Mouse (Mus musculus): ENCODE results near the gene Patz1.

The Patz1 gene

DNA sequence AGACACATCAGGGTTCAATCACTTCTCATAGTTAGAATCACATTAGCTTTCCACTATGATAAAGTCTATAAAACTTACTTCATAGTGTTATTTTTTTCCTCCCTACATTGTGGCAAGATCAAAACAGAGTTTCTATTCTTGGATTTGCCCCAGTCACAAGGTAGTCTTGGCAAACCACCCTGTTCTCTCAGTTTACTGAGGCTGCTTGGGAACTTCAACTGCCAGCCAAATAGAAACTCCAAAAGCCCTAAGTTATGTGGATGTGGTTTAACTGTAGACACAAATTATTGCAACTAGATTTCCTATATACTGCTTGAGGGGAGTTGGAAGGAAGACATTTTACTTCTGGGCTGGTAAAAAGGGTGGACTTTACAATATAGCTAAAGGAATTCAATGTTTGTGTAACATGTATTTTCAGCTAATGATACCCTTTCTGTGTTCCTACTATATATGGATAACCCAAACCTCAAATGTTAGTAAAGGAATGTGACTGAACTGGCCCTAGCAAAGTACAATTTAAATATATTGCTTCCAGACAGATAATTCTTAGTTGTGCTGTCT, 41.3 kb downstream of the Patz1 start, which contains the start of gene Pik3ip1:
Pik3ip1 (plus strand) TSS at position 511 of the 561 bp plus-strand sequence.
- in situ Hi-C loops (cut with MseI, MboI), result no loop called here

DNA sequence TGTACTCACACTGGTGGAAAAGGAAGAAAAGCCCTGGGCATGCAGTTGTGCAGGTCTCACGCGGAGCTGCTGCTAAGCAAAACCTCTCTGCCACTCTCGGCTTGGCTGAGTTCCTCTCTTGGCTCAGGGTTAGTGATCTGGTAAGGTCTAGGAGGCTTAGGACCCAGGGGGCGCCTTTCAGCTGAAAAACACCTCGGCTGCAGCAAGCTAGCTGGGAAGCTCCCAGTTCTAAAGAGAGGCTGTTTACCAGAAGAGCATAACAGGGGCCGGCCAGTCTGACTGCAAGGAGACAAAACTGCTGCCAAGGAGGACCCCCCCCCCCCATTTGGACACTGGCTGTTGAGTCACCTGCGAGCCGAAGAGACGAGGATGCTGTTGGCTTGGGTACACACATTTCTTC, 41.9 kb downstream of the Patz1 start:
- in situ Hi-C loops (cut with MseI, MboI), result no loop called here

GRCm38 (mm10) chr11:3330991-3331750, 42.5 kb downstream of the Patz1 start:
- in situ Hi-C loops (cut with MseI, MboI), result no loop called here

GRCm38 (mm10) chr11:3331756-3332642, 43.3 kb downstream of the Patz1 start:
- in situ Hi-C loops (cut with MseI, MboI), result no loop called here

DNA sequence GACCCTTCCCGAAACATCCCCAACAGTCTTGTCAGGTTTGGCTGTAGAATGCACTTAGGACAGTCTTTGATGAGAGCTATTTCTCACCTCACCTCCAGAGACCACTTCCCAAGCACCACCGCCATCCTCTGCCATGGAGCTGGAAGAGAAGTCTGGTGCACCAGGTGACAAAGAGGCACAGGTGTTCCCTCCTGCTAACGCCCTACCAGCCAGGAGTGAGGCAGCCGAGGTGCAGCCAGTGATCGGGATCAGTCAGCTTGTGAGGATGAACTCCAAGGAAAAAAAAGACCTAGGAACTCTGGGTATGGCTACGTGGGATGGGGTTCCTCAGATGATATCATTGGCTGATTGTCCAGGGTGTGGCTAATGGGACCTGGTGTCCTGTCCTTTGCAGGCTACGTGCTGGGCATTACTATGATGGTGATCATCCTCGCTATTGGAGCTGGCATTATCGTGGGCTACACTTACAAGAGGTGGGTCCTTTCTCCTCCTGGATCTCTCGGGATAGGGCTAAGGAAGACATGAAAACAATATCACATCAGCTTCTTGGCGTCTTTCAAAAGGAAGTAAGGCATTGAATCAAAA, 44.5 kb downstream of the Patz1 start:
- in situ Hi-C loops (cut with MseI, MboI), result no loop called here

DNA sequence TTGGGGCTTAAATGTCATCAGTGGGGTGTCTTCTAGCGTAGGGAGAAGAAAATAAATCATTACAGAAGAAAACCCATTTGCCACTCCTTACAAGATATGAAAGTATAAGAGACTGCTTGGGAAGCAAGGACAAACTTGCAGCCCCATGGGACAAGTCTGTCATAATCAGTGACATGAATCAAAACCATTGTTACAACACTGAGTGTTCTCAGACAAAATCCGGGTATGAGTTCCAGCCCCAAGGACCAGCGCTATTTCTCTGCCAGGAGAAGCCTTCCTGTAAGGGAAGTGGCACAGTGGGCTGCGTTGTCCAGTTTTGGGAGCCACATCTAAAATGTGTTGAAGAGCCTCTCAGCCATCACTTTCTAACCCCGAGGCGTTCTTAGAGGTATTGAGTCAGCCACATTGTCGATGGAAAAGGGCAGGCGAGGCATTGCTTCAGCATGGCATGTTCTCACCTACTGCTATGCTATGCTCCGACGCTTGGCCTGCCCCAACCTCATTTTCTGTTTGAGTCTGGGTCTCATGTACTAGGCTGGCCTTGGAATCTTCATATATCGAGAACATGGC, 45.6 kb downstream of the Patz1 start:
- in situ Hi-C loops (cut with MseI, MboI), result no loop called here

DNA sequence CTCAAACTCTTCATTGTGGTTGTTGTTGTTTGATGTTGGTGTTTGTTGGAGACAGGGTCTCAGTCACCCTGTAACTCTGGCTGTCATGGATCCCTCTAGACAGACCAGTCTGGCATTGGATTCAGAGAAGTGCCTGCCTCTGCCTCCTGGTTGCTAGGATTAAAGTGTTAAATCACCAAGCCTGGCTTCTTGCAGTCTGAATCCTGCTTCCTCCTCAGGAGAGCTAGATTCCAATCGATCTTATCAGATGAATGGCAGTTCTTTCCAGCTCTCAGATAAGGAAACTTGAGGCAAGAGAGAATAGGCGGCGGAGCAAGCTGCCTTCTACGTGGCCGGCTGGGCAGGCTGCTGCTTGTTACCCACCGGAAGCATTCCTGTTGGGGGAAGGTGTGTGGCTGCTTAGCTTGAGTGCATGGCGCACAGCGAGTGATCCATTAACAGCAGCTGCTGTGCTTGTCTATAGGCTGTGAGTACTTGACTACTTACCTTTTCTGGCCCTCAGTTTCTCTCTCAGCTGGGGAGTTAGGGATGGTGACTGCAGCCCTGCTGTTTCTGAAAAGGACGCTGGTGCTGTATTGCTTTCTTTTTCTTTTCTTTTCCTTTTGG, 46.1 kb downstream of the Patz1 start:
- in situ Hi-C loops (cut with MseI, MboI), result no loop called here

DNA sequence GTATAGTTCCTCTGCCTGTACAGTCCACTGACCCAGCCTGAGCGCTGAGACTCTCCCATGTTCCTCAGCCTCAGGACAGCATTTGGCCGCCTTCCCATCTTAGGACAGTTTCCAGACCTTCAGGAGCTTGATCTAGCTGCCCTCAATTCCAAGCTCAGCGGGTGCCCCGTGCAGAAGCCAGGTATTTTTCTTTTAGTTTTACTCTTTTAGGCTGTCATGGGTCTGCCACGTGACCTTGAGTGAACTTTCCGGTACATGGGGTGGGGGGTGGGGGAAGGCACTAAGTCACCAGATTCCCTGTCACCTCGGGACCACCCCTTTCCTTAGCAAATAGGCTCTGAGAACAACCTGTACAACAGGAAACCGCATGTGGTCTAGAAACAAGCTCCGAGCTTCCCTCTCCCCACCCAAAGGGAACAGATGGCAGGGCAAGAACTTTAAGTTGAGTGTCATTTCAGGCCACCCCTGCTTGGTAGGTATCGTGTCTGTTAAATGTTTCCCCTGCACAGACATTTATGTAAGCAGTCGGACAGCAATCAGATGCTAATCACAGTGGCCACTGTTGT, 47.1 kb downstream of the Patz1 start:
- in situ Hi-C loops (cut with MseI, MboI), result no loop called here

GRCm38 (mm10) chr11:3336602-3337001, 47.9 kb downstream of the Patz1 start:
- in situ Hi-C loops (cut with MseI, MboI), result no loop called here

DNA sequence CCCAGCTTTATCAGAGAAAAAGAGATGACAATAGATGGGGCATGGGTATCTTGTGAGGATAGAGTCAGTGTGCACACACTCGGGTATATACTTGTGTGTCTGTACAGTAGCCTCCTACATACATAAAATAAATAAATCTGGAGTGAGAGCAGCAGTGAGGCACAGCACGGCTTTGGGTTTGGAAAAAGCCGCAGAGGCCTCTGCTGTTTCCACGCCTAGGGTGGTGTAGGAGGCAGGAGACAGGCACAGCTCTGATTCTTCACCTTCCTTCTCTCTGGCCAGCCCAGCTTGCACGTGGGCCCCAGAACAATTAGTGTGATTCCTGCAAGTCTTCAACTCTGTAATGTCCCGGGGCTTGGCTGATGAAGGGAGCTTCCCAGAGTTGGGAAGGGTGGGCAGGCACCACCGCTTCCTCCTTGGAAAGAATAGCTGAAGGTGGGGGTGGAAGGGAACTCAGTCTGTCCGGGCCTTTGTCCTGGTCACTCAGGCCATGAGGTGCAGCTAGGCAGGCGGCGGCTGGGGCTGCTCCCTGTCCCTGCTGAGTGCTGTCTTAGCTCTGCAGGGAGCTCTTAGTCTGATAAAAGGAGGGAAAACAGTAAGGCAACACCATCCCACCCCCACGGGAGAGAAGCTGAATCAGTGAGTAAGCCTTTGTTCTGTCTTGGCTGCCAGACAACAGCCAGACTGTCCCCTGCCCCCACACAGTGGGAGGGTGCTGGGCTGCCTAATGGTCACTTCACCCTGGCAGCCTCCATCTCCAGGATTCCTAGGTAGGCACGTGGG, 48.7 kb downstream of the Patz1 start:
- in situ Hi-C loops (cut with MseI, MboI), result no loop called here

DNA sequence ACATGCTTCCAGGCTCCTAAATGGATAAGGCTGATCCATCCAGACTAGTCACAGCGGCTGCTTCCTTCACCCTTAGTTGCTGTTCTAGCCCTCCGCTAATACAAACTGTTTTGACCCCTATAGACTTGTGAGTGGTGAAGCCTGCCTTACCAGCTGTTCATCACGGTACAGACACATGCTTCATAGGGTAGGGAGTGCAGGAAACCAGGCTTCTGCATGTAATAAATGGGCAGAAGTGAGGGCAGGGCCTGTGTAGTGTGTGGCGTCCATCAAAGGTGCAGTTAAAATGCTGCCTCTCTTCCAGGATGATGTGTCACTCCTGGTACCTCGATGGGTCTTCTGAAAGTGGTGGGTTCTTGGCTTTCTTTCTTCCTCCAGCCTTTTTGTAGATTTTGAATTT, 49.3 kb downstream of the Patz1 start:
- in situ Hi-C loops (cut with MseI, MboI), result no loop called here

DNA sequence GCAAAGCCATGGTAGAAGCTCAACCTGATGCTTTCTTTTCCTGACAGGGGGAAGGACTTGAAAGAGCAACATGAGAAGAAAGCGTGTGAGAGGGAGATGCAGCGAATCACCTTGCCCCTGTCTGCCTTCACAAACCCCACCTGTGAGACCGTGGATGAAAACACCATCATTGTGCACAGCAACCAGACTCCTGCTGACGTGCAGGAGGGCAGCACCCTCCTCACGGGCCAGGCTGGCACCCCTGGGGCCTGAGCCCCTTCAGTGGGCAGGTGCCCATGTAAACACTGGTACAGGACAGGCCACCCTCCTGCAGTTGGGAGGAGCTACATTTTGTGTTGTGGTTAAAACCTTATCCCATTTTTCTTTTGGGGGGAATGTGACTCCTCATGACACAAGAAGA, 52.8 kb downstream of the Patz1 start:
- in situ Hi-C loops (cut with MseI, MboI), result no loop called here

DNA sequence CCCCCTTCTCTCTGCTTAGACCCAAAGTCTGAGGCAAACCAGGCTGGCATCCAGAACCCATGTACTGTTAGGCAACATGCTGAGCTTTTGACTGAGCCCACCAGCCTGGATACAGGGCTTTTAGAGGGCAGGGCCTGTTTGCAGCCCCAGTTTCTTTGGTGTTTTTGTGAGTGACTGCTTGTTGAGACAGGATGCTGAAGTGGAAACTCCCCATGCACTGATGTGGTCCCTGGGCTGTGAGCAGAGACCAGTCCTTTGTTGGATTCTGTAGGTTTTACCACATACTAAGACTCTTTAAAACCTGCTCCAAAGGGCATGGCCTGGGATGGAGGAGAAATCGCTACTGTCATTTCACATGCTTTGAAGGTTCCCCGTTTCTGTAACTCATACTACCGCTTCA, 56.2 kb downstream of the Patz1 start:
- in situ Hi-C loops (cut with MseI, MboI), result no loop called here

DNA sequence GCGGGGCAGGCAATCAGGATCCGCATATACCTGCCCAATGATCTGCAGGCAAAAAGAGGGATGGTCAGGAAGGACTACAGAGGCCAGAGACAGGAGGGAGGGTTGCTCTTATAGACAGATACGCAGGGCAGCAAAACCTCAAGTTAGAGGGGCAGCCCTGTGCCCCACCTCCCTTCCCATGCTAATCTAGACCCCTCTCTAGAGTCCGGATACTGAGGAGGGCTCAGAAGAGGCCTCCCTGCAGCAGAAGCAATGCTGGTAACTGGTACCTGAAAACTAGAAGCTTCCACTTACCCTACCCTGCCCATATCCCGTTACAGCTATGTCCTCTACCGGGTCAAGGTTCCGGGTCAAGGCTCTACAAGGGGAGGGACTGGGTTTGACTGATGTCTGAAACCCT, 57.7 kb downstream of the Patz1 start:
- in situ Hi-C loops (cut with MseI, MboI), result no loop called here

DNA sequence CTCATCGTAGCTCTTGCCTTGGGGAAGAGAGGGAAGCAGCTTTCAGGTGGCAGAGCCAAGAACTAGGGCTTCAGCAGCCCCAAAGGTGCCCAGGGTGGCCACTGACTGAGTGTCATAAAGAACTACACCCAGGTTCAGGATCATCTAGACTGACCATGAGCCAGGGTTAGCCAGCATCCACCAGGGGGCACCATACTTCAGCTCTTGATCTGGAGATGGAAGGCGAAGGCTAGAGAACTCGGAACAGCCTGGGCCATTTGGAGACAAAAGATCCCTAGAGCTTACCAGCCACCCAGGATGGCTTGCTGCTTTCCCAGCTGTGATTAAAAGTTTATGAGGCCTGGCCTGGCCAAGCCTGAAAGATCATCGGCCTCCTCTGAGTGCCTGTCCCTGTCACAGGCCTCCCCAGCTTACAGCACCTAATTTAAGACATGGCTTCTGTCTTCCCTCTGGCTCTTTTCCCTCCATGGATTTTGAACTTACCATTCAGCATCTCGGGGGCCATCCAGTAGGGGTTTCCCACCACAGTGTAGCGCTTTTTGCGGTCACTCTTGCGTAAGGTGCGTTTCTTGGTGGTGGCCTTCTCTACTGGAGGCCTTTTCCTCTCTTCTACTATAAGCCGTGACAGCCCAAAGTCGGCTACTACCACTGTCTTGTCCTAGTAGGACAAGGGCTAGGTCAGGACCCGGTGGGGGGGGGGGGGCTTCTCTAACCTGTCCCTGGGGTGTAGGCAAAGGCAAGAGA, 58.6 kb downstream of the Patz1 start:
- in situ Hi-C loops (cut with MseI, MboI), result no loop called here

GRCm38 (mm10) chr11:3347835-3348195, 59.1 kb downstream of the Patz1 start:
- in situ Hi-C loops (cut with MseI, MboI), result no loop called here

- in situ Hi-C loops (cut with MseI, MboI), result no loop called here
Observed at GRCm38 (mm10) chr11:3348576-3349342, 60.1 kb downstream of the Patz1 start.

DNA sequence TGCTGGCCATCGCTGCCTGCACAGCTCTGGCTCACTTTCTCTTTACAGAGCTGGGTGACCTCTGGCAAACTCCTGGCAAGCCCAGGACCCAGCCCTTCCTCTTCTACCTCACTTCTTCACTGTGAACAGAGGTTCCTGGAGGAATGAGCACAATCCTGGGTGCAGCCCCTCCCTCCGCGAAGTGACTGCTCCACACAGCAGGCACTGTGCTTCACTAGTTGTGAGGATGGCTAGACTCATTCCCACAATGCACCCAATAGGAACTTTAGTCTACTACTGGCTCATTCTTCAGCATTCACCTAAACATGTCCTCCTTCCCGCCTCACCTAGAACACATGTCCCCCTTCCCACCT, 60.6 kb downstream of the Patz1 start:
- in situ Hi-C loops (cut with MseI, MboI), result no loop called here

DNA sequence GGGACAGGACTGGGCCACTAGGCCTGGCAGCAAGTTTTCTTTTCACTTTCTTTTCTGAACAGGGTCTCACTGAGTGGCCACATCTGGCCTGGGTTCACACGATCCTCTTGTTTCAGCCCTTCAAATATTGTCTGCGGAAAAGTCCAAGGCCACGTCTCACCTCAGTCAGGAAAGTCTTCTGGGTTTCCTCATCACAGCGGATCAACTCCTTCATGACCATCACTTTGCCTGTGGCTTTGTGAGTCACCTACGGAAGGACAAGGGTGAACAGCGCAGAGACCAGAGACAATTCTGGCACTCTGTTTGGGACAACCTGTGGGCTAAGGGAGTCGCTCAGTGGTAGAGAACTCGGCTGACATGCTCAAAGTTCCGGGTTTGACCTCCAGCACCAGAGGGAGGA, 63.5 kb downstream of the Patz1 start:
- in situ Hi-C loops (cut with MseI, MboI), result no loop called here
